Mouse (Mus musculus): ENCODE data around the gene Cdh4. TPM values are rescaled to one million over a fixed set of nuclear protein-coding genes. Genes with fewer than 3 reads are reported as not detected.
A peak's percentile ranks its signal among the peaks of the same experiment; 100 is the strongest.

Gene Cdh4
- polyA plus RNA-seq, 1 experiment, result 3.2 TPM

DNA sequence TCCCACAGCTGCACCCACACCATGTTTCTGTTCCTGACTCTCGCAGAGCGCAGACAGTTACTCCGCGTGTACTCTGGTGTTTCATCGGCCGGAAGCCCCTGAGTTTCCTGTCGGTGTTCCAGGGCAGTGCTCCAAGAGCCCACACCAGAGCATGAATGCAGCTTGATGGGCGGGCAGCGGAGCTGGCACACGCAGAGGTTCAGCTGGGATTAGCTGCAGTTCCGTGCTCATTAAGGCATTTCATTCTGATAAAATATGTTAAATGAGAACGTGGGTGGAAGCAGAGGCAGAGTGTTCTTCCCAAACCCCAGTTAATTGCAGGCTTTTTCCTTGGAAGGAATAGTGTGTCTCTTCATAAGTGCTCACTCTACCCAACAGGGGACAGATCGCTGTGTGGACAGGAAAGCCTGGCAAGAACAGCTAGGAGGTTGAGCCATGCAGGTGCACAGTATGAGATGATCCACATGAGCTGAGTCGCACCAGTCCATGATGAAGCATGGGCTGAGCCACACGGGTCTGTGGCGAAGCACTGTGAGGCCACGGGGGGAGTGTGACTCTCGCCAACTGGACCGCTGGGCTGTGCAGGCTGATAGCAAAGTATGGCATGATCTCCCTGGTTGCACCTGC lies 357.8 kb downstream of the Cdh4 start:
- Histone ChIP-seq H3K4me3 (ENCODE audit: insufficient read depth, low read length) (no peak overlapping the region), H3K27ac (ENCODE audit: insufficient read depth, low read length) (no peak overlapping the region), H3K4me1 (ENCODE audit: control insufficient read depth, insufficient read depth, low read length) (no peaks in the 10 kb centered on the region)
- TF ChIP-seq POLR2A (IDR thresholded peaks at IDR 0.05; ENCODE audit: low read depth, low read length), result no peak
- no peak for TF ChIP-seq CTCF (IDR thresholded peaks at IDR 0.05; ENCODE audit: borderline replicate concordance, insufficient read depth, low read length)

DNA sequence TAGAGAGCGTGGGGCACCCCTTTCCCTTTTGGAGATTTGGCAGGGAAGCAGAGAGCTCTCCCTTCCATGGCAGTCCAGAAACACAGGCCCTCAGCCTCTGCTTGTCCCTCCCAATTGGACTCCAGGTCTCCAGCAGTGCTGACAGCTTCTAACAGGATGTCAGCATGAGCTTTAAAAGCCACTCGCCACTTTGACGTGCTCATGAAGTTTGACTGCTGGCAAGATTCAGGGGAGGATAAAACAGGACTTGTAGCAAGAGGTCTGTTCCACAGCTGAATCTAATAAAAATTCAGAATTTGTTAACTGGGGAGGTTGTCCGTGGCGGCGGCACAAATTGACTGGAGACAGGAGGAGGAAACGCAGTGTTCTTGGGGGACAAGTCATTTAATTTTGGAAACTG lies 358.8 kb downstream of the Cdh4 start:
- H3K4me1 ChIP-seq (ENCODE audit: control insufficient read depth, insufficient read depth, low read length), result no peaks in the 10 kb centered on the region
- TF ChIP-seq POLR2A (IDR thresholded peaks at IDR 0.05; ENCODE audit: low read depth, low read length) (no peak), CTCF (IDR thresholded peaks at IDR 0.05; ENCODE audit: borderline replicate concordance, insufficient read depth, low read length) (no peak)

DNA sequence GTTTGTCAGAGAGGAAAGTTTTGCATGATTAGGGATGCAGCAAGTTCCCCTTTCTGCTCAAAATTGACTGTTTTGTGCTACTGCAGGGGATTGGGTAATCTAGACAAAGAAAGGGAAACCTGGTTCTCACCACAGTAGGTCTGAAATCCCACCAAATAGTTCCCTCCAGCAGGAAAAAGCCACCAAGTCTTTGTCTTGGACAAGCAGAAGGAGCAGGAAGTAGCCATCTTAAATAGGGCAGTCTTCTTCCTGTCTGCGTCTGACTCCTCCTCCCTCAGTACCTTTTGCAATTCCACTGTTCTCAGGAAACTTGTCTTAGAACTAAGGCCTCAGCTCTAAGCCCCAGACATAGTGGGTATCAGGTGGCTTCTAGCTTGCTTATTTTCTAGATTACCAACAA lies 360.2 kb downstream of the Cdh4 start:
- Histone ChIP-seq H3K4me3 (ENCODE audit: insufficient read depth, low read length) (no peak overlapping the region), H3K4me1 (ENCODE audit: control insufficient read depth, insufficient read depth, low read length) (no peaks in the 10 kb centered on the region), H3K27ac (ENCODE audit: insufficient read depth, low read length) (no peak overlapping the region)
- no peak for TF ChIP-seq POLR2A (IDR thresholded peaks at IDR 0.05; ENCODE audit: low read depth, low read length)

More for the DNA sequence above, 358.8 kb downstream of the Cdh4 start:
- Histone ChIP-seq H3K4me3 (ENCODE audit: insufficient read depth, low read length) (no peak overlapping the region), H3K27ac (ENCODE audit: insufficient read depth, low read length) (no peak overlapping the region)

DNA sequence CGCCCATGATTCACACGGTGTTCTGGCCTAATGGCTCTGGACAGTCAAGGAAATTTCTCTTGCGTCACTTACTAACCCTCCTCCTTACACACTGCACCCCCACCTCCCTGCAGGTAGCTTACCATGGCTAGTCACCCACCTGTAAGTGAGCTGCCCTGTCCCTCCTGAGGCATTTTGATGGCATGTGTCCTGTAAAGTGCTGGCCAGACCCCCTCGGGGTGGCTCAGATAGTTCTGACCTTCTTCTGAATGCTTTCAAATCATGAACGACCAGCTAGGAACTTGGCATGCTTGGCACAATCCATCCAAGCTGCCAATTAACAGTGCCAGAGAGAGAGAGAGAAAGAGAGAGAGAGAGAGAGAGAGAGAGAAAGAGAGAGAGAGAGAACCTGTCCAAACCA lies 368.9 kb downstream of the Cdh4 start:
- TF ChIP-seq POLR2A (IDR thresholded peaks at IDR 0.05; ENCODE audit: low read depth, low read length) (no peak), CTCF (IDR thresholded peaks at IDR 0.05; ENCODE audit: borderline replicate concordance, insufficient read depth, low read length) (no peak)
- Histone ChIP-seq H3K4me3 (ENCODE audit: insufficient read depth, low read length) (no peak overlapping the region), H3K4me1 (ENCODE audit: control insufficient read depth, insufficient read depth, low read length) (no peaks in the 10 kb centered on the region), H3K27ac (ENCODE audit: insufficient read depth, low read length) (no peak overlapping the region)

DNA sequence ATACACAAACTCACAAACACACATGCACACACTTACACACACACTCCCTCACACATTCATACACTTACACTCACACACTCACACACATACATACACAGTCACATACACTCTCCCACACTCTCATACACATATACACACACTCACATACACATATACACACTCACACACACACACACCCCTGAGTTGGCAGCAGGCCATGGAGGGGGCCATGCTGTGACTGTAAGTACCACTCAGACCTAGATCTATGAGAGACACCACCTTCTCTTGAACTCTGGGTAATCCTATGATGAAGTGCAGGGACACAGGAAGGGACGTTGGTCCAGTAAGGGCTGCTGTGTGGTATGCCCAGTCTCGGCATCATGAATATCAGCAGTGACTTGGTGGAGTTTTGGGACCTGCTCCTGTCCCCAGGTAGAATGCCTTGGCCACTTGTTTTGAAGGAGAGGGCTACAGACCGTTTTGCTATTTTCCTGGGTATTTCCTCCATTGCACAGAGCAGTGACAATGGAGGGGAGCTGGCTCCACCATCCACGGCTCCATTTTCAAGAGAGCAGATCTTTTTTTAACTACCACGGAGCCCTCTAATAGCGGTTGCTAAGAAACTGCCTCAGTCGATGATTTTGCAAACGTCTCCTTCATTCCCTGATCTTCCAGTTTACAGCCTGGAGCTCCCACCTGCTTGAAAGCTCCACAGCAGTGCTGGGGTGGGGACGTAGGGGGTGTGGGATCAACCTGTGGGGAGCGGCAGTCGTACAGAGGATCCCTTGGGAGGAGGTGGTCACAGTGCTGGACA lies 371.0 kb downstream of the Cdh4 start:
- Histone ChIP-seq H3K4me3 (ENCODE audit: insufficient read depth, low read length) (no peak overlapping the region), H3K27ac (ENCODE audit: insufficient read depth, low read length) (no peak overlapping the region), H3K4me1 (ENCODE audit: control insufficient read depth, insufficient read depth, low read length) (no peaks in the 10 kb centered on the region)
- TF ChIP-seq CTCF (IDR thresholded peaks at IDR 0.05; ENCODE audit: borderline replicate concordance, insufficient read depth, low read length) (no peak), POLR2A (IDR thresholded peaks at IDR 0.05; ENCODE audit: low read depth, low read length) (no peak)

GRCm38 (mm10) chr2:179824776-179825326 lies 382.6 kb downstream of the Cdh4 start:
- Histone ChIP-seq H3K4me3 (ENCODE audit: insufficient read depth, low read length) (no peak overlapping the region), H3K4me1 (ENCODE audit: control insufficient read depth, insufficient read depth, low read length) (no peaks in the 10 kb centered on the region), H3K27ac (ENCODE audit: insufficient read depth, low read length) (no peak overlapping the region)
- TF ChIP-seq POLR2A (IDR thresholded peaks at IDR 0.05; ENCODE audit: low read depth, low read length), result no peak
- no peak for TF ChIP-seq CTCF (IDR thresholded peaks at IDR 0.05; ENCODE audit: borderline replicate concordance, insufficient read depth, low read length)

GRCm38 (mm10) chr2:179828968-179829367 lies 386.7 kb downstream of the Cdh4 start:
- Histone ChIP-seq H3K4me3 (ENCODE audit: insufficient read depth, low read length) (no peak overlapping the region), H3K27ac (ENCODE audit: insufficient read depth, low read length) (no peak overlapping the region), H3K4me1 (ENCODE audit: control insufficient read depth, insufficient read depth, low read length) (no peaks in the 10 kb centered on the region)
- no peak for TF ChIP-seq CTCF (IDR thresholded peaks at IDR 0.05; ENCODE audit: borderline replicate concordance, insufficient read depth, low read length)
- no peak for TF ChIP-seq POLR2A (IDR thresholded peaks at IDR 0.05; ENCODE audit: low read depth, low read length)

- Histone ChIP-seq H3K4me1 (ENCODE audit: control insufficient read depth, insufficient read depth, low read length) (no peaks in the 10 kb centered on the region), H3K4me3 (ENCODE audit: insufficient read depth, low read length) (no peak overlapping the region), H3K27ac (ENCODE audit: insufficient read depth, low read length) (no peak overlapping the region)
- no peak for TF ChIP-seq POLR2A (IDR thresholded peaks at IDR 0.05; ENCODE audit: low read depth, low read length)
- peak; percentile 64 for TF ChIP-seq CTCF (IDR thresholded peaks at IDR 0.05; ENCODE audit: borderline replicate concordance, insufficient read depth, low read length)
Measured at GRCm38 (mm10) chr2:179829972-179830371, 387.7 kb downstream of the Cdh4 start.

DNA sequence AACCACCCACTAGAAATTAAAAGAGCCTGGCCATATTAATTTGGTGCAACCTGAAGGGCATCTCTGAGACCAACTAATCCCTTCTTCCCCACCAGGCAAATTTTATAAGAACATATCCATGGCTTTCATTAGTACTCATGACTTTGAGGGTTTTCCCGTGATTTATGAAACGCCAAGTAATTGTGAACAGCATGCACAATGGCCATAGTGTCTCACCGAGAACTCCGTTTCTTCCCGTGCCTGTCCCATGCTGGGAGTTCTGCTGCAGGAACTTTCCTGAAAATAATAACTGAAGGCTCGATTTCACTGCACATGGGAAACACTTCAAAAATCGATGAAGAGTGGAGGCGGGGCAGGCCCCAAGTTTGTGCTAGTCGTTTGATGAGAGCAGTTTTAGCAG lies 392.7 kb downstream of the Cdh4 start:
- H3K27ac ChIP-seq (ENCODE audit: insufficient read depth, low read length), result no peak overlapping the region
- H3K4me1 ChIP-seq (ENCODE audit: control insufficient read depth, insufficient read depth, low read length), result peaks cover 4% of the 10 kb centered on the region; the same call in 1 of the 2 replicates

DNA sequence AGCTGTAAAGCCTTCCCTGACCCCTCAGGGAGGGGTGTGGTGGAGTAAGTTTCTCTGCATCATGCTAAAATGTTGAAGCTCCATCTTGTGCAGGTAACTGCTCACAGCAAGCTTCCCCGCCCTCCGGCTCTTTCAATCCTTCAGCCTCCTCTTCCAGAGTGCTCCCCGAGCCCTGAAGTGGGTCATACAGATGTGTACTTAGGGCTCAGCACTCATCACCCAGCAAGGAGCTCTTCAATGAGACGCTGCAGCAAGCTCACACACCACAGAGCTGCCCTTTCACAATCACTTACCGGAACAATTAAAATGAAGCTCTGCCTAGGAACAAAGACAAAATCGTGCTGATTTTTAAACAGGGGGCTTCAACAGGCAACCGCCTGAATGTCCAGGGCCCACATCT lies 393.3 kb downstream of the Cdh4 start:
- no peak overlapping the region for H3K27ac ChIP-seq (ENCODE audit: insufficient read depth, low read length)
- no peak for TF ChIP-seq CTCF (IDR thresholded peaks at IDR 0.05; ENCODE audit: borderline replicate concordance, insufficient read depth, low read length)
- TF ChIP-seq POLR2A (IDR thresholded peaks at IDR 0.05; ENCODE audit: low read depth, low read length), result no peak
- no peak overlapping the region for H3K4me3 ChIP-seq (ENCODE audit: insufficient read depth, low read length)
- H3K4me1 ChIP-seq (ENCODE audit: control insufficient read depth, insufficient read depth, low read length), result peaks cover 4% of the 10 kb centered on the region; the same call in 1 of the 2 replicates

More for the DNA sequence above, 392.7 kb downstream of the Cdh4 start:
- H3K4me3 ChIP-seq (ENCODE audit: insufficient read depth, low read length), result no peak overlapping the region
- TF ChIP-seq POLR2A (IDR thresholded peaks at IDR 0.05; ENCODE audit: low read depth, low read length), result no peak
- TF ChIP-seq CTCF (IDR thresholded peaks at IDR 0.05; ENCODE audit: borderline replicate concordance, insufficient read depth, low read length), result no peak

Data from embryonic fibroblast, embryonic 13.5 days (primary cell).